Mouse (Mus musculus) pancreas, adult 10 weeks (tissue): ENCODE results near the gene C8g. TPM values are rescaled to one million over a fixed set of nuclear protein-coding genes. Genes with fewer than 3 reads are reported as not detected.

ENCODE experiments used
- polyA plus RNA-seq: library from polyadenylated mRNA; stranded (reverse); fragments of 350-450 nt; fragmentation: Illumina TruSeq; extraction: RNeasy Lipid Tissue Mini Kit (QIAGEN cat#74804); gene quantifications from one replicate; pipeline ENCODE4 v1.2.3, GENCODE M21; 2015; ENCODE audit warnings: low read depth, low replicate concordance; ENCODE audit not compliant: insufficient read depth

C8g gene
- 1.0 TPM for polyA plus RNA-seq

DNA sequence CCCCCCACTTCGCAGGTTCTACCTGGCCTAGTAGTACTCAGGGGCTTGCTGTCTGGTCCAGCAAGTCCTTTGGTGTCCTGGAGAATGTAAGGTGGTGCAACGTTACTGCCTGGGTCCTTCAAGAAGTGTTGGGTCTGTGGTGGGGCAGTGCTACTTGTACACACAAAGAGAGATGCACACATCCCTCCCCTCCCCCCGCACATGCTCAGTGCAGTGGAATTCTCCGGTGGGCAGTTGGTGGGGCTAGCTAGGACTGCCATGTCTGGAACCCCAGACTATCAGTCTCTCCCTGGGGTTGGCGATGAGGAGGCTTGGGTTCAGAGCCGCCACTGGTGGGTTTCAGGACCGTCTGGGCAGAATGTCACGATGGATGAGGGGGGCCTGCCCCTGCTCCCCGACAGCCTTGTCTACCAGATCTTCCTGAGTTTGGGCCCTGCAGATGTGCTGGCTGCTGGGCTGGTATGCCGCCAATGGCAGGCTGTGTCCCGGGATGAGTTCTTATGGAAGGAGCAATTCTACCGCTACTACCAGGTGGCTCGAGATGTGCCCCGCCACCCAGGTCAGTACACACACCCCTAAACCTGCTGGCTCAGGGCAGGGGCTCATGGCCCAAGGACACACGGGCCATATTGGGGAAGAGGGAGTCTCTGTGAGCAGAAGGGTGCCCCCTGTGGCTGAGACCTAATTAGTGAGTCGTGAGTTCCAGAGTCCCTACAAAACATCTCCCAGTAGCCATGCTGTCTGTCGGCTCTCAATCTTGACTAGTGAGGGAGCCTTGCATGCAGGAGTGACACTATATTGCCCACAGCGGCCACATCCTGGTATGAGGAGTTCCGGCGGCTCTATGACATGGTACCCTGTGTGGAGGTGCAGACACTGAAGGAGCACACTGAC, at the start of gene C8g:
Gene C8g (minus strand): TSS at position 127 of the 894 bp plus-strand sequence.

DNA sequence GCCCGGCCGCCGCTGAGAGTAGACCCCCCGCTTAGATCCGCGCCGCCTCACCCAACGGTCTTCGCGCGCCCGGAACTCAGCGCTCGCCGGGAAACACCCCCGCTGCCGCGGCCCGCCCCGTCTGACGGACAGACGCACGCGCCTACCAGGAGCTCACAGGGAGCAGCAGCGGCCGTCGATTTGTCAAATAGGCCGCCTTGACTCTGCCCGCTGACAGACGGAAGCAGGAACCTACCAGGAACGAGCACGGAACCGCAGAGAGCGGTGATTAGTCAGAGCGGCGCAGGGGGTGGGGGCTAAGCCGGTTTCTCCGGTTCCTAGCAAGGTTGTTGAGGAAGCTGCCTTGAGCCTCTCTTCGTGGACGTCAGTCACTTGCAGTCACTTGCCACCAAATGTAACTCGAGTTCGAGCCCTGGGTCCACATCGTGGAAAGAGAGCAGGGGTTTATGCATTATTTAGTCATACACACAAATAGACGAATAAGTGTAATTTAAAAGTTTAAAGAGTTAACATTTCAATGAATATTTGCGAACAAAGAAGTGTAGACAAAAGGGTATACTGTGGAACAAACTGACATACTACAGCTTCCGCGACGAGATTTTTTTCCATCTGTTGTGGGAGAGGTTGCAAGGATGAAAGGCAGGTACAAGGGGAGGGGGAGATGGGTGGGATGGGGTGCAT, 45.4 kb upstream of the C8g start, which contains the start of gene Traf2:
Gene Traf2 (minus strand): TSS at position 130 of the 681 bp plus-strand sequence.

DNA sequence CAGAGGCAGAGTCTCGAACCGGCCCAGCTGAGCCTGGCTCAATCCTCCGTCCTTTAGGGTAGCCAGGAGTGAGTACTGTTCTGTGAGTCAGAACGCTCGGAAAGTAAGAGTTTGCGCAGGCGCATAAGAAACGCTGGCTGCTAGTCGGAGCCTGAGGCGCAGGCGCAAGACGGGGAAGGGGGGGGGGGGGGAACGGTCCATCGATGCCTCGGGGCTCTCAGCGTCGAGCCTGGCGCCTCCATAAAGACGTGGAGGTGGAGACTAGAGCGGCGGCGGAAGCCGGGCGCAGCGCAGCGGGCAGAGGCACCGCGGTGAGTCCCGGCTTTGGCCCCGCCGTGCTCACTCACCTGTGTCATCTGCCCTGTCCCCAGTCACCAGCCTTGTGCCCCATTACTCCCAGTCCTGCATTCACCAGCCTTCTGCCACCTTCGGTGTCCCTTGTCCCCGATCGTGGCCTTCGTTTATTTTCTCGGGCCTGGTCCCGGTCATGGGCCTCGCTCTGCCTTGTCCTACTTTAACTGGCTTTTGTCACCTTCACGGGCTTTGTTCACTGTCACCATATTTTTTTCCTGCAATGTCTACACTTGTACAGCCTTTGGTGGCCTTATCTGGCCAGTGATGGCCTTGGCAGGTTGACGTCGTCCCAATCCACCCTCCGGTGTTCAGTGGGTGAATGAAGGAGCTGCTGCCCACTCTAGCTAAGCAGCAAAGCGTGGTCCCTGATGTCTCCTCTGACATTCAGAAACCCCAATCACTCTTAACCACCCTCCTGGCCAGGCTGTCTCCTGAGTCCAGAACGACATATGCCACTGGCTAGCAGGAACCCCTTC, 728 bp downstream of the C8g start, which contains the start of gene Fbxw5:
Gene Fbxw5 (plus strand): TSS at position 175 of the 830 bp plus-strand sequence.

DNA sequence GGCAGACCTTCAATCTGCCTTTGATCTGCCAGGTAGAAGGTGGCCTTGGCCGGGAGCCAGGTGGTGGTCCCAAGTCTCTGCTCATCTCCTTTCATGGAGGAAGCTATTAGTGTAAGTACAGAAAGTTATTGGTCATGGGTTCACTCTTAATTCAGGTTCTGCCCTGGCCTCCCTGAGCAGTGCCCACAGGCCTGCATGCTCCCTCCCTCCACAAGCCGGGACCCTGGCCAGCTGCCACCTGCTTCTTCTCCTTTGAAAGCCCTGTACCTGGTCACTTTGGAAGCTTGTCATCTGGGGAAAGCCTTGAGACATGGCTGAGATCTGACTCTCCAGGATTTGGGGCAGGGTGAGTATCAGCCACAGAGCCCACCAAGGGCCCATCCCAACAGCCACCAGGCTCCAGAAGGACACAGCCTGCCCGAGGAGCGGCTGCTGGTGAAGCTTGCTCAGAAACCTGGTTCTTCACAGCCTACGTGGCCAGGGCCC, 8.0 kb downstream of the C8g start, which contains the start of gene Lcn12:
Gene Lcn12 (minus strand): TSS at position 436 of the 486 bp plus-strand sequence.

DNA sequence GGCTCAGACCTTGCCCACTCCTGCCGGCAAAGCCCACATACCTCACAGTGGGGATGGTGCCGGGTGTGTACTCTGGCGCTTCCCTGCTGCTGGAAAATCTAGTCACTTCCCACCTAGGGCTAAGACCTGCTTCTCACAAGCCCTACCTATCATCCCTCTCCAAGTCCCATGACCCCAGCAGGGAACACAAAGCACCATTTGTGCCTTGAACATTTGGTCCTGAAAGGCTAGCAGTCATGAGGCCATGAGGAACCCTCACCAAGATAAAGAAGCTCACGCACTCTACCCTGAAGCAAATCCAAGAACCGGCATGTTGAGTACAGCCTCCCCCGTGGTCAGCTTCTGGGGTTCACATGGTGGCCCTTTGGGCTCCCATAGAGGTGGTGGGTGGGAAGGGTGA, 31.6 kb downstream of the C8g start, which contains the start of gene Ptgds:
Gene Ptgds (minus strand): TSS at position 78 of the 400 bp plus-strand sequence.

DNA sequence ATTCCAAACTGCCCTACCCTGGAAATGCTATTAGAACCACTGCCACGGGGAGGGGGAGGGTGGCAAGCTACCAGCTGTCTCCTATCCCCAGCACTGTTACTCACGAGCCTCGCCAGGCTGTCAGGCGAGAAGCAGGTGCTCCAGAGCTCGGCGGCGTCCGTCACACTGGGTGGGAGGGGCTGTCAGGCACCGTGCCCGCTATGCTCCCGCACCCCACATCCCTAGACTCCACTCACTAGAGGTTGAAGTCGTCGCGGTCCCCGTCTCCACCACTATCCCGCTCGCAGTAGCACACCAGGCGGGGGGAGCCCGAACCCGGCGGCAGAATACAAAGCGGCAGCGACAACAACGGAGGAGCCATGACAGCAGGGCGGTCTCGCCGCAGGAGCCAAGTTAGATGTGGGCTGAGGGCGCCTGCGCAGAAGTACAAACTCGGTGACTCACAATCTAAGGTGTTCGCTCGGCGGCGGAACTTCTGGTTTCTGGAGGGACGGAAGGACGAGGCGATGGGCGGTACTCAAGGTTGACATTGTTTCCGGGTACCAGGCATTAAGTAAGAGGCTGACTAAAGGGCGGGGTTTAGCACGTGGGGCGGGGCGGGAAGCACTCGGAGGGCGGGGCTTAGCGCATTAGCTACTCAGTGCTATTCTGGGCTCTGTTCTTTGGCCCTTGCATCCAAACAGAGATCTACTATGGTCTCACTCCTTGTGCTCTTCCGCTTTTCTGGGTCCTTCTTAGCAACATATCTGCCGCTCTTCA, 40.8 kb downstream of the C8g start, which contains the start of gene Paxx:
Gene Paxx (minus strand): TSS at position 544 of the 759 bp plus-strand sequence.

DNA sequence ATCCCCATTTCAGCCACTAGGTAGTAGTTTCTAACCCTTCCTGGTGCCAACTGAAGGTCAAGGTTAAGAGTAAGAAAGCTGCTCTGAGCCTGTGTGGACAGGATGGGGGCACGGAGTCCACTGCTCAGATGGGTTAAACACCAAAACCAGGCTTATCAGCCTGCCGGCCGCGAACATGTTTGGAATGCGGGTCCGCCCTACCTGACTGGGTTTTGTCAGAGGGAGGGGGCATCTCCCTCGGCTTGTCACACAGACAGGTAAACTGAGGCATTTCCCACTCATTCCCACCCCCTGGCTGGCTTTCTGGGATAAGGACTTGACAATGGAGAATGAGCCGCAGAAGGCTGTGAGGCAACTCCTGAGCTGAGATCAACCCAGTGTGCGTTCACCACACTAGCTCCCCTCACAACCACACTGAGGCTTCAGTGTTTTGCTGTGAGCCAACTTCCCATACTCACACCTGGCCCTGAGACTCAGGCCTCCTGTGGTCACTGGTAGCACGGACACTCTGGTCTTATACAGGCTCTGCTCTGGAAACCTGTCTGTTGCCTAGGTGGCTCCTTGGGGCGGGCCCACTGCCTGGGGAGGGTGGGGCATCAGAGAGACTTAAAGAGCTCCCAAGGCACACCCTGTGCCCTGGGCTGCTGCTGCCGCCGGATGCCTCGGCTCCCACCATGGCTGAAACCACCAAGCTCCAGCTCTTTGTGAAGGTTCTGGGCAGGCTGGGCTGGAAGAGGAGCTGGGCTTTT, 45.1 kb downstream of the C8g start, which contains the start of gene Clic3:
Gene Clic3 (plus strand): TSS at position 634 of the 749 bp plus-strand sequence.

Other genes with a start within 250 kb of the C8g start
- gene Tmem203, start 246.3 kb downstream of the C8g start, polyA plus RNA-seq, result 6.4 TPM
- 1.3 TPM for gene Tprn, start 239.1 kb downstream of the C8g start, polyA plus RNA-seq
- gene Ssna1, start 229.3 kb downstream of the C8g start, polyA plus RNA-seq, result 14.8 TPM
- 14.2 TPM for gene Anapc2, start 229.2 kb downstream of the C8g start, polyA plus RNA-seq
- gene Tmem210, start 213.6 kb downstream of the C8g start, polyA plus RNA-seq, result not detected
- not detected for gene Lrrc26, start 211.8 kb downstream of the C8g start, polyA plus RNA-seq
- 1.8 TPM for gene Grin1, start 182.5 kb downstream of the C8g start, polyA plus RNA-seq
- 12.2 TPM for gene Man1b1, start 169.4 kb downstream of the C8g start, polyA plus RNA-seq
- gene Dpp7, start 145.4 kb downstream of the C8g start, polyA plus RNA-seq, result 24.6 TPM
- gene Uap1l1, start 136.0 kb downstream of the C8g start, polyA plus RNA-seq, result 18.7 TPM
- gene Sapcd2, start 129.4 kb downstream of the C8g start, polyA plus RNA-seq, result not detected
- 16.2 TPM for gene Entpd2, start 105.8 kb downstream of the C8g start, polyA plus RNA-seq
- gene Npdc1, start 102.4 kb downstream of the C8g start, polyA plus RNA-seq, result 96.2 TPM
- gene Fut7, start 78.5 kb downstream of the C8g start, polyA plus RNA-seq, result not detected
- 12.8 TPM for gene Abca2, start 73.0 kb downstream of the C8g start, polyA plus RNA-seq
- gene Clic3, start 44.9 kb downstream of the C8g start, polyA plus RNA-seq, result not detected
- gene Paxx, start 40.6 kb downstream of the C8g start, polyA plus RNA-seq, result 43.3 TPM
- gene Ptgds, start 31.7 kb downstream of the C8g start, polyA plus RNA-seq, result 2.9 TPM
- not detected for gene Lcn12, start 7.8 kb downstream of the C8g start, polyA plus RNA-seq
- 26.2 TPM for gene Fbxw5, start 969 bp downstream of the C8g start, polyA plus RNA-seq
- gene Traf2, start 45.2 kb upstream of the C8g start, polyA plus RNA-seq, result 5.1 TPM
- gene Edf1, start 56.1 kb upstream of the C8g start, polyA plus RNA-seq, result 66.9 TPM
- gene Mamdc4, start 73.1 kb upstream of the C8g start, polyA plus RNA-seq, result 2.6 TPM
- gene Phpt1, start 73.5 kb upstream of the C8g start, polyA plus RNA-seq, result 9.9 TPM
- gene Ajm1, start 80.0 kb upstream of the C8g start, polyA plus RNA-seq, result 0.63 TPM
- gene Rabl6, start 106.8 kb upstream of the C8g start, polyA plus RNA-seq, result 52.4 TPM
- gene Ccdc183, start 116.0 kb upstream of the C8g start, polyA plus RNA-seq, result not detected
- gene Tmem141, start 120.3 kb upstream of the C8g start, polyA plus RNA-seq, result 9.0 TPM
- gene Fcna, start 126.3 kb upstream of the C8g start, polyA plus RNA-seq, result 9.0 TPM
- gene Lcn8, start 151.4 kb upstream of the C8g start, polyA plus RNA-seq, result not detected
- gene Lcn5, start 156.2 kb upstream of the C8g start, polyA plus RNA-seq, result not detected
- gene Lcn6, start 175.1 kb upstream of the C8g start, polyA plus RNA-seq, result not detected
- gene Lcn10, start 181.0 kb upstream of the C8g start, polyA plus RNA-seq, result not detected
- gene Obp2a, start 198.3 kb upstream of the C8g start, polyA plus RNA-seq, result not detected
- gene Bmyc, start 205.0 kb upstream of the C8g start, polyA plus RNA-seq, result 5.2 TPM
- gene Obp2b, start 235.3 kb upstream of the C8g start, polyA plus RNA-seq, result not detected